Mouse (Mus musculus) v-Abl transformed pro-B cells (cell line): ENCODE results near the gene Btaf1.

ENCODE experiments used
- in situ Hi-C, 2 experiments: fragments of 400-800 bp; cut with MboI; formaldehyde crosslinking; loops; one replicate each; pipeline ENCODE4 v1.15.1; 2025; ENCODE audit not compliant: unreplicated experiment in 2 of 2

Btaf1 gene

GRCm38 (mm10) chr19:37060078-37060477 is 134.2 kb downstream of the Btaf1 start:
- in situ Hi-C loops, result loop anchor here in 1 of 2 experiments (5.0 kb wide), 1 partner anchor 47 kb away; no protein-coding TSS in a partner anchor
